Mouse (Mus musculus) lung, postnatal 0 days (tissue): ENCODE results near the gene E2f2.

Source experiments
- CTCF ChIP-seq: IDR thresholded peaks from 2 replicates; pipeline ENCODE4 v1.5.1; 2016; ENCODE audit warnings: antibody characterized with exemption, mild to moderate bottlenecking
- EP300 ChIP-seq: IDR thresholded peaks from 2 replicates; pipeline ENCODE4 v1.6.1; 2016; ENCODE audit warnings: antibody characterized with exemption, mild to moderate bottlenecking, control low read depth

DNA sequence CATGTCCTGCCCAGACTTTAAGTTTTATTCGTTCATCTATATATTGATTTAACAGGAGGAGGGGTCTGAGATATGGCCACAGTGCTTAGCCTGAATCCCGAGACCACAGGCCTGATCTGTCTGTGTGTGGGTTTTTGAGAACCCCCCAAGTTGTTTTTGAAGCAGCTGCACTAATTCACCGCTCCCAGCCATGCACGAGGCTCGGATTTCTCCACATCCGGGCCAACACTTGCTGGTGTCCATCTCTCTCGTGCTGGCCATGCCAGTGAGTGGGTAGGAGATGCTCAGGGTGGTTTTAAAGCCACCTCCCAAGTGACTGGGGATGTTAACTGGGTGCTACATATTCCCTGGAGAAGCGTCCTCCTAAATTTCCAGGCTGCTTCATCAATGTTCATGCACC is 7.2 kb upstream of the E2f2 start:
- no peak for TF ChIP-seq CTCF
- TF ChIP-seq EP300: no peak
